Mouse (Mus musculus) G1E (cell line): ENCODE measurements at regions not wholly inside any gene's neighbourhood (a gene's known extent, or its start where the extent isn't known, plus 50 kb on each side); places are given as distances from the start of the nearest gene placed in this dataset.

Experiments used
- CTCF ChIP-seq: IDR thresholded peaks from 2 replicates; pipeline ENCODE4 v1.5.1; 2012; ENCODE audit warnings: low read depth, low read length, inconsistent platforms, mixed read lengths
- GATA1 ChIP-seq: IDR thresholded peaks from 2 replicates; pipeline ENCODE4 v1.6.1; 2012; ENCODE audit warnings: borderline replicate concordance, low read length, inconsistent platforms, mixed read lengths

DNA sequence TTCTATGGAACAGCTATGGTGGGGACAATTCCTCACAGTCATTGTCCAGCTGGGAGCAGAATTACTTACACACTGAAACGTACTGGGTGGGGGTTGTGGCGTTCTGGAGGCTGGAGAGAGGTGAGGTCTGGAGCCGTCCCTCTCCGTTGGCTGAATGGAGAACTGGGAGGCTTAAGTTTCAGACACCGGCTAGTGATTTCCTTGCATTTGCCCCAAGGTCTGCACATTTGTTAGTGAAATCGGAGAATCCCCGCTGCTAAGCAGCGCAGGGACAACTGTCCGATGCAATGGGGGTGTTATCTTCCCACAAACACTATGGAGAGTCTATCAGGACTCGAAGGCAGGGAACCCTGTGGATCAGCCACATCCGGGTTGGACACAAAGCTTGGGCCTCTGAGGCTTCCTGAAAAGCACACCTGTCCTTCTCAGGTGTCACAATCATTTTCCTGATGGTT, 130.1 kb upstream of the Krr1 start:
- no peak for TF ChIP-seq CTCF
- TF ChIP-seq GATA1, result no peak
